Mouse (Mus musculus) ovary, postnatal 14 days (tissue): Measurements from ENCODE around the gene Dmbt1.
"Not testable (repeated sequence)": the region's sequence is repeated elsewhere in the genome, so short reads cannot be mapped to it uniquely, and the experiment has no call there.

Experiments used
- DNase-seq: peaks from one replicate; pipeline ENCODE4 v3.0.0; 2022; ENCODE audit warnings: low spot score

Gene Dmbt1

DNA sequence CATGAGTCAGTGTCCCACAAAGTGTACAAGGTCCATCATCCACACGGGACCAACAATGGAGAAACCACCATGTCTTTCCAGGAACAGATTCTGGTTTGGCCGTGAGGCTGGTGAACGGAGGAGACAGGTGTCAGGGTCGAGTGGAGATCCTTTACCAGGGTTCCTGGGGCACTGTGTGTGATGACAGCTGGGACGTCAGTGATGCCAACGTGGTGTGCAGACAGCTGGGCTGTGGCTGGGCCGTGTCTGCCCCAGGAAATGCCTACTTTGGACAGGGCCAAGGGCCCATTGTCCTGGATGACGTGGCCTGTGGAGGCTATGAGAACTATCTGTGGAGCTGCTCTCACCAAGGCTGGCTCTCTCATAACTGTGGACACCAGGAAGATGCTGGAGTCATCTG, 18.0 kb downstream of the Dmbt1 start:
- not testable (repeated sequence) for DNase-seq

DNA sequence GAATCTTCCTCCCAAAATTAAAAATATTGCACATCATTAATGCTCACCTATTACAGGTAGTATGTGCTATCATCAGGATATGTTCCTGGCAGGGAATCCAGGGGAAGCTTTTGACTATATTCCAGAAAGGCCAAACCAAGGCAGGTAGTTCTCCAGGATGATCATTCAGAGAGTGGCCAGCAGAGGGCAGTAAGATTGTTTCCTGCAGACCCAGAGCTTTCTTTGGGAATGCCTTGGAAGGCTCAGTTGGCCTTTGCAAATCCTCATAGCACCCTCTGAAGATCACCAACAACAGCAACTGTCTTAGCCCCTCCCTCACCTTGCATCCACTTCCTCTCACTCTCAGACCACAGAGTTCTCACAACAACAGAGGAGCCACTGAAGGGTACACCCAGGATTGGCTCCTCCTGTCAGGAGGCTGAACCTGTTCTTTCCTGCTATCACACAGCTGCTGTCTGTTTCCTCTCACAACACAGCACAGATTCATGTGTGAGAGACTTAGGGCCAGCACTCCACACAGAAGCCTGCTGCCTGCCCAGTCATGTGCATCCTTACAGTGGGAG, 23.0 kb downstream of the Dmbt1 start:
- DNase-seq = no peak

DNA sequence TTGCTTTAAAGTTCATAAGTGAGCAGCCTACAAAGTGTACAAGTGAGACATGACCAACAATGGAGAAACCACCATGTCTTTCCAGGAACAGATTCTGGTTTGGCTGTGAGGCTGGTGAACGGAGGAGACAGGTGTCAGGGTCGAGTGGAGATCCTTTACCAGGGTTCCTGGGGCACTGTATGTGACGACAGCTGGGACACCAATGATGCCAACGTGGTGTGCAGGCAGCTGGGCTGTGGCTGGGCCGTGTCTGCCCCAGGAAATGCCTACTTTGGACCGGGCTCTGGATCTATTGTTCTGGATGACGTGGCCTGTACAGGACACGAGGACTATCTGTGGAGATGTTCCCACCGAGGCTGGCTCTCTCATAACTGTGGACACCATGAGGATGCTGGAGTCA, 26.1 kb downstream of the Dmbt1 start:
- DNase-seq = not testable (repeated sequence)

DNA sequence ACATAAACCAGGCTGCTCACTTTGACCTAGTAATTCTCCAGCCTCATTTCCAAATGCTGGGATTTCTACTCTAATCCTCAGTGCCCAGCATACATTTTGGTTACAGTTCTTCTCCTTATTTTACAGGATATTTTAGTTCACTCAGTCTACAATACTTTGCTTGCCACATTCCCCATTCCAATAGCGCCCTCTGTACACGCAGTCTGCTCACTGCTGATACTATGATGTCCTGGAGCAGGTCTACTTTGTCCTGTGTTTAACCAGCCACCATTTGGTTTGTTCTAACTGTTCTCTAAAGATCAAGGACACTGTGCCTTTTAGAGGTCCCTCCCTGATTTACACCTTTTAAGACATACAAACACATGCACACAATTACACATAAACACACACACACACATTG, 28.0 kb downstream of the Dmbt1 start:
- DNase-seq = peak; percentile 11

DNA sequence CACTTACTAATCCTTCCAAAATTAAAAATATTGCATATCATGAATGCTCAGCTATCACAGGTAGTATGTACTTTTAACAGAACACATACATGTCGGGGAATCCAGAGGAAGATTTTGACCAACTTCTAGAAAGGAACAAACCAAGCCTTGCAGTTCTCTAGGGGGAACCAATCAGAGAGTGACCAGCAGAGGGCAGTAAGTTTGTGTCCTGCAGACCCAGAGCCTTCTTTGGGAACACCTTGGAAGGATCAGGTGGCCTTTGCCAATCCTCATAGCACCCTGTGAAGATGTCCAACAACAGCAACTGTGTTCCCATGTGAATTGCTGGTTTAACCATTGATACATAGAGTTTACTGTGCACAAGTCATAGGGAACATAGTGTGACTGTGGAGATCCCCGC, 30.7 kb downstream of the Dmbt1 start:
- DNase-seq = peak; percentile 3

DNA sequence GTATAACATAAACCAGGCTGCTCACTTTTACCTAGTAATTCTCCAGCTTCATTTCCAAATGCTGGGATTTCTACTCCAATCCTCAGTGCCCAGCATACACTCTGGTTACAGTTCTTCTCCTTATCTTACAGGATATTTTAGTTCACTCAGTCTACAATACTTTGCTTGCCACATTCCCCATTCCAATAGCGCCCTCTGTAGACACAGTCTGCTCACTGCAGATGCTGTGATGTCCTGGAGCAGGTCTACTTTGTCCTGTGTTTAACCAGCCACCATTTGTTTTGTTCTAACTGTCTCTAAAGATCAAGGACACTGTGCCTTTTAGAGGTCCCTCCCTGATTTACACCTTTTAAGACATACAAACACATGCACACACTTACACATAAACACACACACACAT, 36.3 kb downstream of the Dmbt1 start:
- DNase-seq = peak; percentile 28

DNA sequence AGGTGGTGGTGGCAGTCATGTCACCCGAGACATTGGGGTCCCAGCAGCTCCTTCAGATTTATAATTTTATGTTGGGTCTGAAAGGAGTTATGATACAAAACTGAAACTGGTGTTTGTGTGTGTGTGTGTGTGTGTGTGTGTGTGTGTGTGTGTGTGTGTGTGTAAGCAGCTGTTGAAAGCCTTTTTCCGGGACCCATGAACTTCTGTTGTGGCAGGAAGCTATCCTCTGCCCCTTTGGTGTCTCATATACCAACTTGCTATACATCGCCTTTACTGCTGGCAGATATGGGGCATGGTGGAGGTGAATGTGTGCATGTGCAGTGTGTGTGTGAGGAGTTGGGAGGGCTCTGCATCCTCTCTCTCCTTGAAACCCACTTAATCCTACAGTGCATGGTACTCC, 41.6 kb downstream of the Dmbt1 start:
- not testable (repeated sequence) for DNase-seq

DNA sequence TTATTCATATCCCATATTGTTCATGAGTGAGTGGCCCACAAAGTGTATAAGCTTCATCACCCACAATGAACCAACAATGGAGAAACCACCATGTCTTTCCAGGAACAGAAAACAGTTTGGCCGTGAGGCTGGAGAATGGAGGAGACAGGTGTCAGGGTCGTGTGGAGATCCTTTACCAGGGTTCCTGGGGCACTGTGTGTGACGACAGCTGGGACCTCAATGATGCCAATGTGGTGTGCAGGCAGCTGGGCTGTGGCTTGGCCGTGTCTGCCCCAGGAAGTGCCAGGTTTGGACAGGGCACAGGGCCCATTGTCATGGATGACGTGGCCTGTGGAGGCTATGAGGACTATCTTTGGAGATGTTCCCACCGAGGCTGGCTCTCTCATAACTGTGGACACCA, 42.2 kb downstream of the Dmbt1 start:
- not testable (repeated sequence) for DNase-seq

DNA sequence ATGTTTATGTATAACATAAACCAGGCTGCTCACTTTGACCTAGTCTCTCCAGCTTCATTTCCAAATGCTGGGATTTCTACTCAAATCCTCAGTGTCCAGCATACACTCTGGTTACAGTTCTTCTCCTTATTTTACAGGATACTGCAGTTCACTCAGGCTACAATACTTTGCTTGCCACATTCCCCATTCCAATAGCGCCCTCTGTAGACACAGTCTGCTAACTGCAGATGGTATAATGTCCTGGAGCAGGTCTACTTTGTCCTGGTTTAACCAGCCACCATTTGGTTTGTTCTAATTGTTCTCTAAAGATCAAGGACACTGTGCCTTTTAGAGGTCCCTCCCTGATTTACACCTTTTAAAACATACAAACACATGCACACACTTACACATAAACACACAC, 44.1 kb downstream of the Dmbt1 start:
- DNase-seq = peak; percentile 18

DNA sequence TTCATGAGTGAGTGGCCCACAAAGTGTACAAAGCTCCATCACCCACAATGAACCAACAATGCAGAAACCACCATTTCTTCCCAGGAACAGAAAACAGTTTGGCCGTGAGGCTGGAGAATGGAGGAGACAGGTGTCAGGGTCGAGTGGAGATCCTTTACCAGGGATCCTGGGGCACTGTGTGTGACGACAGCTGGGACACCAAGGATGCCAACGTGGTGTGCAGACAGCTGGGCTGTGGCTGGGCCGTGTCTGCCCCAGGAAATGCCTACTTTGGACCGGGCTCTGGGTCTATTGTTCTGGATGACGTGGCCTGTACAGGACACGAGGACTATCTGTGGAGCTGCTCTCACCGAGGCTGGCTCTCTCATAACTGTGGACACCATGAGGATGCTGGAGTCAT, 50.5 kb downstream of the Dmbt1 start:
- DNase-seq = not testable (repeated sequence)

DNA sequence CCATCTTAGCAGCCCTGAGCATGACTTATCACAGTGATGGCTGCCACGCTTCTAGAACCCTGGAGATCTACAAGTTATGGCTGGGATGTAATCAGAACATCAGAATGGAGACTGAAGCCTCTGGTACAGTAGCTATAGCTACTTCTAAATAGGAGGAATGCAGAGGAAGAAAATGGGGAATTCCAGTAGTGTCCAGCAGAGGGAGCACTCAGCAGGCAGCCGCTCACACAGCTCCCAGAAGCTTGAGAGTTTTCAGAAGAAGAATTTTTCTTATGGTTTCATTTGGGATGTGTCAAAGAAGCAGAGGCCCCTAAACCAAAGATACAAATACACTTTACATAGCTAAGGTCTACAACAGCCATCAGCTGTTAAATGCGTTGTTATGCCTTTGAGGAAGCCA, 80.6 kb downstream of the Dmbt1 start:
- DNase-seq = peak; percentile 50

DNA sequence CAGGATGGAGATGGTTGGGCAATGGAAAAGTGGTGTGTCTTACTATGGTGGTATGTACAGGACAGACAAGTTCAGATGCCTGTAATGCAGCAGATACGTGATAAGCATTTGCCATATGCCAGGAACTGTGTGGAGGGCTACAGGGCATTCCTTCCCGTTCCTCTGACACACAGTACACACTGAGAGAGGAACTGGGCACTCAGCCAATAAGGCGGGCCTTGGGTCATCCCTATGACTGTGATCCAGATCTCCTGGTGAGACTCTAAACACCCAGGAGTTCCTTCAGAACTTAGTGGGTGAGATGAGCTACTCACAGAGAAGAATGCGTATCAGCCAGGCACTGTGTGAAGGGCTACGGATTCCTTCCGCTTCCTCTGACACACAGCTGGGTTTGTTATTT, 81.8 kb downstream of the Dmbt1 start:
- no peak for DNase-seq

DNA sequence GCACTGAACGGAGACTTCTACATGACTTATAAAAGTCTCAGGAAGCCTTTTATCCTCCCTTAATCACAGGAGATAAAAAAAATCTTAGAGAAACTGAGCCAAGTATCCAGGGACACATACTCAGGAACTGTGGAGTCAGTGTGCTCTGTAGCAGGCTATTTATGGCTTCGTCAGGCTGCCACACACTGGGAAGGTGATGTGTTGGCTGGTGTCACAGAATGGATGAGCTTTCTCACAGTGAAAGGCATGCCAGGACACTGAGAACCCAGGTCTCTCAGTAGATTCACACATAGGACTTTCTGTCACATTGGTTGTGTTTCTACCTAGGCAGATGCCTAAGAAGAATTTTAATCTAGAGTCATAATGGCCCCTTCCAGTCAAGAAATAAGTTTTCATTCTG, 82.6 kb downstream of the Dmbt1 start:
- no peak for DNase-seq

DNA sequence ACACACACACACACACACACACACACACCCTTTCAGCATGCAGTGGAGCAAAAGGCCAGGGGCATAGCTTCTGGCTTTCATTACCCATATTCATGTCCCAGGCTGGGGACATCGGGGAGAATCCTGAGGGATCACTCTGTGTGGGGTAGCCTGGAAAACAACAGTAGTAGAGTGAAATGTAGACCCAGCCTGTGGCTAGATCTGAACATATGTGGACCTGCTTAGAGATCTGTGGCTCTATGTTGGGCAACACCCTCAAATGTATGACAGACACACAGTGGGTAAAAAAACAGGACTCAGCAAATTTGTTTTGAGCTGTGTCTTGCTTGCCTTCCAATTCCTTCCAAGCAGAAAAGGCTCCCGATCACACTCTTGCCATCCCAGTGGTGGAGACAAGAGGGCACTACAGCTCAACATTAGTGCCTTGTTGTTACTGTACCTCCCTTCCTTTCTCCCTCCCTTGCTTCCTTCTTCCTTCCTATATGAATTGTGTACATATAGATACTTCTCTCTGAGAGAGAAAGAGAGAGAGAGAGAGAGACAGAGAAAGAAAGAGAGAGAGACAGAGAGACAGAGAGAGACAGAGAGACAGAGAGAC, 90.5 kb downstream of the Dmbt1 start:
- no peak for DNase-seq

DNA sequence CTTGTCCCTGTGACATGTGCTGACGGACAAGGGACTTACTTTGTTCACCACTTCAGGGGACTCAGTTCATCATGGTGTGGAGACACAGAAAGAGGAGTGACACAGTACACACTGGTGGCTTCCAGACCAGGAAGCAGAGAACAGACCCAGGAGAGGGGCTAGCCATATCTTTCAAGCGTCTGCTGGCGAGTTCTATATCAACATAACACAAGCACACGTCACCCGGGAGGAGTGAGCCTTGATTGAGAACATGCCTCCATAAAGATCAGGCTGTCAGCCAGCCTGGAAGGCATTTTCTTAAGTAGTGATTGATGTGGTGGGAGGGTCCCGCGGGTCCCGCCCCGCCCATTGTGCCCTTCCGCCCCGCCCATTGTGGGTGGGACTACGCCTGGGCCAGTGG, 98.2 kb downstream of the Dmbt1 start:
- DNase-seq = no peak

DNA sequence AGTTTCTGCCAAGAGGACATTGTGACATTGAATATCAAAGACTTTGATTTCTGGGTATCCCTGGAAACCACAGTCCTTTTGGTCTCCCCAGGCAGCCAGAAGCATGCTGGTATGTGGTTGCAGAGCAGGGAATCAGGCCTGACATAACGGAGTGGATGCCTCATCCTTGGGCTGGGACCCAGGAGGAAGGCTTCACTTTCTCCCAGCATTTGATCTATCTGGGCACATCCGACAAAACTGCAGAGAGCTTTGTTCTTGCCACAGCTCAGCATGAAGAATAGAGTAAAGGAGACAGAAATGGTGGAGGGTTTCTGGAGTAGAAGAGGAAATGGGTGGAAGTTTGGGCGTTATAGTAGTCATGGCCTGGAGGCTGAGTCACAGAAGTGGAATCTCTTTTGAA, 101.3 kb downstream of the Dmbt1 start:
- DNase-seq = no peak

DNA sequence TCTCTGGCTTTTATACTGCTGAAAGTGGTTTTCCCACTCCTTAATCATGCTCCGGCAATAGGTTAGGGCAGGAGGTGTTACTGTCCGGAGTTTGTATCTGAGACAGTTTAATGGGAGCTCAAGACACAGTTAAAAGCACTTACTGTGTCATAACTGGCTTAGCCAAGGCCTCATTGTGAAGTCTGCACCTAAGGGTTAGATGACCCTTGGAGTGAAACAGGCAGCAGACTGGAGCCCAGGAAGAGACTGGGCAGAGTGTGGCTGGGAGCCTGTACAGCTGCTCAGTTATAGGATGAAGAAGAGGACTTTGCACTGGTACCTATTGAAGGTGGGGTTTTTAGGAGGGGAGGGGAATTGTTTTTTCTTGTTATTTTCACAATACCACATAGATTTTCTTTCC, 114.4 kb downstream of the Dmbt1 start, which contains the start of gene 4933402N03Rik:
Gene 4933402N03Rik, minus strand, starts transcription at position 101 of the 400 bp plus-strand sequence.
- no peak for DNase-seq

DNA sequence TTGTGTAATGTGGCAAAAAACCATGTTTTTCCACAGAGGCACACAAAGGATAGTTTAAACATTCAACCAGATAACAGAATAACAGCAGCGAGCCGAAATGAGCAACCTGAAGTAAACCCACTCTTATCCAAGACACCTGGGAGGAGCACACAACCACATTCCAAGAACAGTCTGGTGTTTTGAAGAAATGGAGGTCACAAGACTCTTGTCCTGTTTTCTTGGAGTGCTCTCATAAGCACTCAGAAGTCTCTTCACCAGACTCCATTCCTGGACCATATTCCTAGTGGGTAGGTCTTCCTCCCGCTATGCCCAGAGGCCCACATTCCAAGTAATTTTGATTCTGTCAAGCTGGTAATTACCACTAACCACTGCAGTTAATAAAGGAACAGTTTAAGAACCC, 118.3 kb downstream of the Dmbt1 start:
- DNase-seq = no peak

DNA sequence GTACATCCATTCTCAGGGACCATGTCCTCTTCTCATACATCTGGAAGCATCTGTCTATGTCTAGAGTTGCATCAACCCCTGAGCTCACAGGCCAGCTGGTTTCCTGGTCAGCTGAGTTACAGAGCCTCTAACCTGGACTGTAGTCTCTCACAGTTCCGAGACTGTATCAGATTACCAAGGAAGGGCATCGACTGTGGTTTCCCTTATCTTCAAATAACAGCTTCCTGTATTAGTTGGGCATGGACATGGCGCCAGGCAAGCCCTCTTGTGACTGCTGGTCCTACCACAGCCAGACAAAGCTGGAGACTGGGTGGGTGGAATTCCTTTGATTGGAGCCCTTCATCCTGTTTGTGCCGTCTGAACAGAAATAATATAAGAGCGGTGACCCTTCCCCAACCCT, 121.2 kb downstream of the Dmbt1 start:
- DNase-seq = no peak

DNA sequence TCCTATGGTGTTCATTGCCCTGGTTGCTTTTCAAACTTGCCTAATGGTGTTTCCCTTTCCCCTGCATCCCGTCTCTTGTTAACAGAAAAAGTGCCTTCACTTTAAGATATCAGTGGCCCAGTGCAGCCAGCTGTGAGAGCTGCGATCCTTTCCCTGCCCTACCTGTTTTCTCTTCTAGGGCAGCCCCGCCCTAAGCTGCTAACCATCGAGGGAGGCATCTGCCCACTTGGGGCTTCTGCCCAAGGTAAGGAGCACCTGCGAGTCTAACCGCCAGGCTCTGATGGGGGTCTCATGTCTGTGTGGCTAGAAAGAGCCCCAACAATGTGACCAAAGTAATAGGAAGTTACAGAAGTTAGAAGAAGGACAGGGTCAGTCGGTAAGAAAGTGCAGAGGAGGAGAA, 130.4 kb downstream of the Dmbt1 start:
- no peak for DNase-seq

DNA sequence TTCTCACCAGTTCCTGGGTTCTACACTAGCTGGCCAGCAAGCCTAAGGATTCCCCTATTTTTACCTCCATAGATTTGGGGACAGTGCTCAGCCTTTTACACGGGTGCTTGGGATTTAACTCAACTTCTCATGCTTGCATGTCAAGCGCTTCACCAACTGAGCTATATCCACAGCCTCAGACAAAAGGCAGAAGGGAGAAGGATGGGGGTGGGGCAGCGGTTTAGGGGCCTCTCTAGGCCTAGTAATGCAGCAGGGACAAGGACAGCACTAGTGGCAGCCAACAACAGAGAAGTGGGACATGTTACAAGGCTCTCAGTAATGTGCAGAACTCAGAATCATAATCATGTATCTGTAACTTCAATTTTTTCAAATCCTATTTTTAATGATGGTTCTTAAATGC, 135.9 kb downstream of the Dmbt1 start:
- no peak for DNase-seq

DNA sequence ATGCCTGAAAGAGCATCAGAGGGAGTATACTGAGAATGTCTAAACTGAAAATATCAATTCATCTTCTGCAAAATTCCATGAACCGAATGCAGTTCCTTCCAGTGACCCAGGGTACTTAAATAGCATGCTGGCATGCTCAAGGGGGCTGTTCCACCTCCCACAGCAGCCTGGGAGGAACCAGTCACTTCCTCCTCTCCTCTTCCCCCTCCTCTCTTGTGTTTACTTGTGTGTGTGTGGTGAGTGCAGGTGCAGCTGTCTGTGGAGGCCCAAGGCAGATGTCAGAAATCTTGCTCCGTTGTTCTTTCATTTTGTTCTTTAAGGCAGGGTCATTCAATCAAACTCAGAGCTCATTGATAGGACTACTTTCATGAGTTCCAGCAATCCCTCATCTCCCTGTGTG, 137.2 kb downstream of the Dmbt1 start:
- no peak for DNase-seq
